Mouse (Mus musculus): Measurements from ENCODE around the gene Eya2.

DNA sequence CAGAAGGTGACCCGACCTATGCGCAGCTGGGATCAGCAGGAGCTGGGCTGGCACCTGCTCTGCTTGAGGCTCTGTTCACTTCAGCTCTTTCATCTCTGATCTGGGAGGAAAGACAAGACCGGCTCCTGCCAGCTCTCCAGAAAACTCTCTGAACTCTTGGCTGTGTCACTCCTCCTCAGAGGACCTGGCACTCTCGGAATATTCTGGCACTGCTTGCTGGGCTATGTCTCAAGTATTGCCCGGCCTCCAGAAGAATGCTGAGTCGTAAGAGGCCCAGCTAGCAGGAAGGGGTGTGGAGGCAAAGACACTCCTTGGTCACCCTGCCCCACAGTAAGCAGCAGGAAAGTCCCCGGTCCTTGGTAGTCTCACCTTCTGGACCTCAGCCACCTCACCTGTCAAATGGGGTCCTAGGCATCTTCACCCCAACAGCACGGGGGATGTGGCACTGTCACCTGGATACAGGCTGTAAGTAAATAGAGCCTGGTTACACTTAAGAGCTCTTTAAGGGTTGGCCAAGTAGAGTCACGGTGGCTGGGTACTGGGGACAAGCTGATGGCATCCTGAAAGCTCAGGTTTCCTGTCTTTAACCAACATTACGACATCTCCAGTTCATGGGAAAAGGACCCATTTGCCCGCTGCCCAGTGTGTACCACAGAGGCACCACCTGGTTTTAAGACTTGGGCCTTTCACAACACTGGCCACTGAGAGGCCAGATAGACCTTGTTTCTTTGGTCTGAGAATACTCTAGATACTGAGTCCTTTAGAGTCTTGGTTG is 38.4 kb downstream of the Eya2 start:
- TF ChIP-seq CTCF (IDR thresholded peaks at IDR 0.05; ENCODE audit: low read depth) (no peak), EP300 (optimal IDR thresholded peaks at IDR 0.05) (no peak)
